Mouse (Mus musculus) frontal cortex, postnatal 36 days (tissue): Measurements from ENCODE around the gene 4930505A04Rik.
"Not testable (repeated sequence)": the region's sequence is repeated elsewhere in the genome, so short reads cannot be mapped to it uniquely, and the experiment has no call there.

ENCODE experiments used
- DNase-seq, 2 experiments: peaks; one replicate each; pipeline ENCODE4 v3.0.0; 2022; ENCODE audit warnings: low spot score in 2 of 2

The 4930505A04Rik gene

DNA sequence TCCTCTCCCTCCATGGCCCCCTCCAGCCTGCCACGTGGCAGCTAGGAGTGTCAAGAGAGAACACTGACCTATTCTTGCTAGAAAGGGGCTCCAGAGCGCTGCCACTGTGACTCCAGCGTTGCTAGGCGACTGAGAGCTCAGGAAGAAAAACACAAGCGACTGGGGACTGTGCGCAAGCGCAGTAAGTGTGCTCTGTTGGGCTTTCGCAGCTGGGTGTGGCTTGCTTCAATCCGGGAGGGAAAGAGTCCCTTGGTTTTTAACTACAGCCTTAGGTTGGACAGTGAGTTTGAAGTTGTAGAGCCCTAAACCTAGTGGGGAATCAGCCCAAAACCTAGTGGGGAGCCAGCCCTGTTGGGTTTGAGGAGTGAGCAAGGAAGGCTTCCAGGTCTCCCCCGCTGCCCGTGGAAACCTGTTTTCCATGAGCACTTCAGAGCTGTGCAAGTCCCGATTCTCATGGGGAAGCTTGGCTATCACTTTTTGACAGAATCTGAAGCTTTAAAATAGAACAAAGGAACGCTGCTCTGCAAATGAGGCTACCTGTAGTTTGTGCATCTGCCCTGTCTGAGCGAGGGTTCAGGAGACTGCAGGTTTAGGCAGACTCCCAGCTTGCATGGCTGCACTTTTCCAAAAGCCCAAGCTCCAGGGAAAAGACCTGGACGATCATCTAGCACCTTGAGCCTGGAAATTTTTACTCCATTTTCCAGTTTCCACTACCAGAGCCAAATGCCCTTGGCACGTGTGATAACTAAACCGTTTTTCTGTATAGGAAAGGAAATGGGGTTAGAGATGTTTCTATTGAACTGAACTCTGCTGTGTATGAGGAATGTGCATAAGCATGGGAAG is at the start of gene 4930505A04Rik:
4930505A04Rik (minus strand) TSS at position 77 of the 843 bp plus-strand sequence.
- peak; percentile 82 to 90 for DNase-seq

DNA sequence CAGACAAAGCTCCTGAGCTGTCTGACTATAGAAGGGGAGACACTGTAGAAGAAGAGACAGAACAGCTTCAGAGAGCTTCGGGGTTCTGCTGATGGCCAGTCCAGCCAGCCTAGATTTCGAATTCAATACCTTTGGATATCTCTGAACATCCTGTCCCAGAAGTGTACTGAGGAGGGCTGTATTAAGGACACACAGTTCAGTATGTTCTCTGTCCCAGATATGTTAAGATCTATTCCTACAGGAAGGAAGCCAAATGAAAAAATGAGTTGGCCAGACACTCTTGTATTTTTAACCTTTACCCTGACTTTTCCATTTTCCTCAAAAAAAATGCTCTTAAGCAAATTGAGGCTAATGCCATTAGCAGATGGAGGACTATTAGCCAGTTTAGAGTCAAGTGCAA is 45.5 kb upstream of the 4930505A04Rik start:
- DNase-seq, result no peak

DNA sequence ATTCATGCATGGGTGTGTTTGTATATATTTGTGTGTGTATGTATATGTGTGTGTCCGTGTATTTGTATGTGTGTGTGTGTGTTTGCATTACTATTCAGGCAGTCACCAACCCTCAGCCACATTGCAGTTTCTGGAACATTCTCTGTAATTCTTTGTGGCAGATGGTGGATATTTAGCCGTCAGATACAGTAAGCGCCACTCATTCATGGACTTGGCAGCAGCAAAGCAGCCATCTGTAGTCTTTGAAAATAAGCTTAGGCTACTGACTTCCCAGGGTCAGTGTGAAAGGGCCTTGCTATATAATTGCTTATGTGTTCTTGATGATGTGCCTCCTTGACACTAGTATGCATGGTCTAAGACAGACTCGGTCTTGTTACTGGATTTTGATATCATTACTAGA is 36.6 kb upstream of the 4930505A04Rik start:
- DNase-seq, result no peak

DNA sequence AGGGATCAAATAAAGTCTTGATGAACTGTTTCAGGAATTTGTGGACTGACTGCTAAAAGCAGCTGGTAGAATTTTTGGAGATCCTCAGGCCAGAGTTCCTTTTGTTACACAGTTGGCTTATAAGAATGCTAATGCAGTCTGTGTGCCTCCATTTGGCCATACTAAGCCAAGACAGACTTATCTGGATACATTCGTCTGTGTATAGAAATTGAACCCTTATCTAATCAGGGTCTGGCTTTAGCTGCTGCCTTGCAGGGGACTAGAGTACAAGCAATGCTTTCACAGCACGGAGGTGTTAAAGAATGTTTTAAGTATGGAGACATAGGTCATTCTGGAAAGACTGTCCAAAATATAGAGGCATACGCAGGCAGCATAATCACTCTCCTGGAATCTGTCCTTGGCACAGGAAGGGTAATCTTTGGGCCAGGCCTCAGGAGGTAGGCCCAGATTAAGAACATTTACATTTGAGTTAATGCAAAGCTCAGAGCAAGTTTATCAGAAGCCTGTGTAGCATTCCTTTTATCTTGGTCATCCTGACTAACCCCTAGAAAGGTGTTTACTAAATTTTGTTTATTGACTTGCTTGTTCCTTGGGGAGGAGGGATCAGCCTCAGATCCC is 27.2 kb upstream of the 4930505A04Rik start:
- no peak for DNase-seq

DNA sequence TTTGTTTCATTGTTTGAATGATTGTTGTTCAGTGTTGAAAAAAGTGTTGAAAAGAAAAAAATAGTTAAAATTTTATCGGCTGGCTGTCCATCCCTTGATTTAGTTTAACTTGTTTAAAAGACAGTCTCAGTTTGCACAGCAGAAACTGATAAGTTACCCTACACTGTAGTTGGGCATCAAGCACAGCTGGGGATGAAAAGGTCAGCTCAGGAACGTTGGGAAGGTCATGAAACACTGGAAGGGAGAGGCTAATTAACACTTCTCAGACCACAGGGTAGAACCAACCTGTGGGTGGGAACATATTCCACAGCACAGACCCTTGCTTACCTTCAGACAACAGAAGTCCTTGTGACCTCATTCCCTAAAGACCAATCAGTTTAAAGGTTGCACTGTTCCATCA is 25.5 kb upstream of the 4930505A04Rik start:
- no peak for DNase-seq

DNA sequence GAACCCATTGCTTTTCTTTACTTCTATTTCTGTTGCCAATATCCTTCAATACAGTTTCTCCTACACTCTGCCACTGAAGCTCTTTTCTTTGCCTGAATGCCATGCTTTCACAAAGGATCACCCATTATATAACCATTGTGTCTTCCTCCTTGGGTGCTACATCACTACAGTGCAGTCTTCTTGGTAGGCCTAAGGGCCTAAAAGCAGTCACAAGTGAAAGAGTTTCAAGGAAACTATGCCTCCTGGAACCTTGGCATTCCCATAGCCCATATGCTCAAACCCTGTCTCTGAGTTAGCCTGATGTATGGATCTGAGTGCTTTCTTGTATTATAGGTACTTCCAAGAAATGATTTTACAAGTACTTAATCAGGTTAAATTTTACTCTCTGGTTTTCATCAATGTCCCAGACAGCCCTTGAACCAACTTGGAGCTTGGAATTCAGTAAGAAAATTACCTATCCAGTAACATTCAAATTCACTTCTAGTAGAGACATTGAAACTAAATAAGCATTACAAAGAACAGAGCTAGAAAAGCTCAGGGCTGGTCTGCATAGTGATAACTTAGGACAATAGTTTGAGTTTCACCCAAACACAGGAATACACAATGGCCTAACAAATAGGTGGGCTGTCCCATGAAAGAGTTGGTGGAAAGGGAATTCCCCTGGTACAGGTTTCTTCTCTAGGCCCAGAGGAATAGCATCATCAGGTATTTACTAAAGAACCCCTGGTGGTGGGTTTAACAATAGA is 20.1 kb upstream of the 4930505A04Rik start:
- no peak for DNase-seq

DNA sequence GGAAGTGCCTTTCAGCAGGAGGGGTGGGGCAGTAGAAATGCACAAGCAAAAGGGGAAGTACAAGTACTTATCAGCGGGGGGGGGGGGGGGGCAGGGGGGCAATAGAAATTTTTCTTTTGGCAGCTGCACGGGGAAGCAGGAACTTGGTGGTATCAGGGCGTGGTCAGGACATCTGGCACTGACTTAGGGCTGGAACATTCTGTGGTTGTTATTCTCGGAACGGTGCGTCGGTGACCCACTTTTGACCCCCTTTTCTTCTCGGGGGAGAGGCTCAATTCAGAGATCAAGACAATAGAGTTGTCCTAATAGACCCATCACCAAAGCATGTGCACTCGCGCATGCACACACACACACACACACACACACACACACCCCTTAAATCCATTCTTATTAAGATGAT is 16.6 kb upstream of the 4930505A04Rik start:
- DNase-seq, result no peak

DNA sequence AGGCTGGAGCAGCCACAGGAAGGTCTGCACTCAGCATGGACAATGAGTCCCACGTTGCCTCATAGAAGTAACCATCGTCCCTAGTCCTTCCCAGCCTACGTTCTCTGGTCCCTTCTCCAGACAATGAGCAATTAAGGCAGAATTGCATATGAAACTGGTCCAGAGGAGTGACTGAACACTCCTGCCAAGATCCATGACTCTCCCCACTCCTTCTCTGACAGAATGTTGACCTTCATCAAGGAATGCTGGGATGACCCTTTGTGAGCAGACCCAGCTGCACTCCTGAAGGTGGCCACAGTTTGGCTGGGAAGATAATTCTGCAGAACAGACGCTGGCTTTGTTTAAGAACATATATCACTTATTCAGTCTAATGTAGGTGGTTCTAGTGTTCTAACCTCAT is 11.7 kb upstream of the 4930505A04Rik start:
- DNase-seq, result no peak

DNA sequence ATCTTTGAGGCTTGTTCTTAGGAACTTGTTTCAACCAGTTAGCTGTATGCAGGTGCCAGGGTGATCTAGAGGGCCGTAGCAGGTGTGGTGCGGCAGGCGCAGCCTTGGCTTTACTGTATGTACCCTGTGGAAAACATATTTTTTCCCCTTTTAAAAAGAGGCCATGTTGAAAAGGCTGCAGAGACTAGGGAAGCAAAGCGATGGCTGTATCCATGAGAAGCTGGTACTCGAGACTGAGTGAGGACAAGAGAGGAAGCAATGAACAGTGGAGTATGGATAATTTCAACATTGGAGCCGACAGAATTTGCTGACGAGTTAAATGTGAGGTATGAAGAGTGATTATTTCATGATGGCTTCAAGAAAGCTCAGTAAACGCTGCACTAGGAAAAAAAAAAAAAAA is 440 bp downstream of the 4930505A04Rik start:
- DNase-seq, result no peak

DNA sequence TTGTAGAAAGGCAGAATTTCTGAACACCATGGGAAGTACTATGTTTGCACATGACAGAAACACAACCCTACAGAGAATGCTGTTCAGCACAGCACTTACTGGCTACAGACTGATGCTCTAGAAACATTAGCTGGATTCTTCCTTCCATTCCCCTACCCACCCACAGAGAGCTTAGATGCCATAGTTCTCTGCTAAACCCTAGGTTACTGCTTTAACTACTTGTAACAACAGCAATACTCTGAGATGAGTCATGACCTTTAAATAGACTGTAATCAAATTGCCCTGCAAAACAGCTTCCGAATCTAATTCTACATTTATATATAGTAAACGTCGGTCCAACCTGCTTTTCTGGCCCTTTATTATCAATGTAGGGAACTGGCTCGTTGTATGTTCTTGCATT is 17.3 kb downstream of the 4930505A04Rik start:
- DNase-seq, result no peak

DNA sequence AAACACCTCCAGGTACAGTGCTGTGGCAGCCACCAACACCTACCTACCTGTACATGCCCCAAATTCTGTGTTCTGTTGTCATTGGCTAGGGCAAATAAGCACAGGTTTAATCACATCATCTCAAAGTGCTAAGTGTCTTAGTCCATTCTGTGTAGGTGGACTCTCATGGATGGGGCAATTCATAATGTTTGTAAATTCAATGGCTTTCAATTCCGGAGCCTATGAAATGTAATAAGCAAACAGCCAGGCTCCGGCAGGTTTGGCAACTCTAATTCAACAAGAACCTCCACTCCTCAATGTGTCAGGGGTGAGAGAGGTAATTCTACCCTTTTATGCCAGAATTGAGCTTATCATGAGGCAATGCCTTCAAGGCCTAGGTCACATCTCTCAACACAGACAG is 23.5 kb downstream of the 4930505A04Rik start:
- no peak for DNase-seq

DNA sequence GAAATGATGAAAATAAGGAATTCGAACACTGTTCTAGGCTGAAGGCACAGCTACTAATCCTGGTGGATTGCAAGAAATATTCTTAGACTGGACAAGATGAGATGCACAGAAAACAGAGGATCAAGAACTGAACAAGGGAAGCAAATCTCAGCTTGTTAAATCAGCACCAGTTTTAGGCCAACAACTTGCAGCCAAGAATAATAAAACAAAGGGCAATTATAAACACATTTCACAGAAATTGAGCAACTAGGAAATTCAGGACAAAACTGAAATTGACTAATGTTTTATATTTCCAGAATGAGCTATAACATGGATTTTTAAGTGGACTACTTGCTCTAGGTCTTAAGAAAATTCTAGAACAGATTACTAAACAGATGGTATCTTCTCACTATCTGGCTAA is 24.1 kb downstream of the 4930505A04Rik start:
- no peak for DNase-seq

DNA sequence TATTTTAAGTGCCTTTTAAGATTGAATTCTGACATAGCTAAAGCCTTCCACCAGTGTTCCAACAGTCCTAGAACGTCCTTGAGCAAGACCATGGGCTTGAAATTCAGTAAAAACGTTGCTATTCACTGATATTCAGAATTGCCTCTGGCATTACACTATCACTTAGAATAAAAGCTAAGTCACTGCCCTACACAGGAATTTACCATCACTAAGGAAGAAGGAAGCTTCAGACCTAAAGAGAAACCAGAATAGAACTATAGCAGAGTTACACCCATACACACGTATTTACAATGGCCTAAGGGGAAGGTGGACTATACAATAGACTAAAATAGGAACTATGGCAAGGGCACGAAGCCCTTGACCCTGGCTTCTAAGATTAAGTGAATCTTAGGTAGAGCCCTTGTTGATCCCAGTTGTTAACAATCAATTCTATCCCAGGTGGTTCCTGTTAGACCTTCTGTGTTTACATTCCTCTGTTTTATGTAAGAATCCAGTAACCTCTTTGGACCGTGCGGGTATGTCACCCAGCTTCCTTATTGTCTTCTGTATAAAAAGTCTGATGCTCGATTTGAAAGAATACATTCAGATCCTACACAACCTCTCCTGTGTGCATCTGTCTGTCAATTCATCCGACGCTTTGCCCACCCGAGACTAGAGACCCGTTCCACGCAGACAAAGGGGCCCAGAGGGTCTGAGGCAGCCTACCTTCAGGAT is 27.3 kb downstream of the 4930505A04Rik start:
- not testable (repeated sequence) for DNase-seq

DNA sequence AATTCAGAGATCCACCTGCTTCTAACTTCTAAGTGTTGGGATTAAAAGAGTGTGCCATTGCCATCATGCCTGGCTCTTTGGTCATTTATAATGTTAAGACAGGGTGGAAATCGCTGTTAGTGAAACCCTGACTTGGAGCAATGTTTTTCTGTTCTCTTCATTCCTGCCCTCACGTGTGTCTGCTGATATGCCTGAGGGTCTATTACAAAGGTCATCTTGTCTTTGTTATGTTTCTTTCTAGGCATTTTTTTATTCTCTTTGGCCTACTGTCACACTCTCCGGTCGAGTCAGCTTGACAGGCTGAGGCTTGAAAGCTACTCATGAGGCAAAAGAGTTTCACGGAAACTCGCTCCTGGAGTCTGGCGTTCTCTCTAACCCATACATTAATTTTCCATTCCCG is 27.9 kb downstream of the 4930505A04Rik start:
- DNase-seq, result no peak

DNA sequence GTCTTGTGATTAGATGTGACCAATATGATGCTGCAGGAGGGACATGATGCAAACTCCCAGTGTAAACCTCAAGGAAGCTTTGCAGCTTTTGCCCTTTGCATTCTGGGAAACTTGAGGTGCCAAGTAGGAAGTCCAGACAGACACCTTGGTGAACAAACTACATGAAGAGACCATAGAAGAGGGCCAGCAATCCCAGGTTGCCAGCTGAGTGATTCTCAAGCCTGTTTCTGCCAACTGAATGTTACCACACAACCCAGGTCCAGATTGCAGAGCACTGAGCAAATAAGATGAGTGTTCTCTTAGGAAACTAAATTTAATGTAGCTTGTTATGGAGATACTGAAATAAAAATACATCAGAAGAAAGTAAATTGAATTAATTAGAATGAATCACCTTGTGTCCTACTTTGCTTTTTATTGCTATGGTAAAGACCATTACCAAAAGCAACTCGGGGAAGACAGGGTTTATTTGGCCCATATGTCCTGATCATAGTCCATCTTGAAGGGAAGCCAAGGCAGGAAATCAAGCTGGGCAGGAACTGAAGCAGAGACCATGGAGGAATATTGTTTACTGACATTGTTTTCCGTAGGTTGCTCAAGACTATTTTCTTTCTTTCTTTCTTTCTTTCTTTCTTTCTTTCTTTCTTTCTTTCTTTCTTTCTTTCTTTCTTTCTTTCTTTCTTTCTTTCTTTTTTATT is 38.2 kb downstream of the 4930505A04Rik start:
- peak; percentile 20 to 53 for DNase-seq

DNA sequence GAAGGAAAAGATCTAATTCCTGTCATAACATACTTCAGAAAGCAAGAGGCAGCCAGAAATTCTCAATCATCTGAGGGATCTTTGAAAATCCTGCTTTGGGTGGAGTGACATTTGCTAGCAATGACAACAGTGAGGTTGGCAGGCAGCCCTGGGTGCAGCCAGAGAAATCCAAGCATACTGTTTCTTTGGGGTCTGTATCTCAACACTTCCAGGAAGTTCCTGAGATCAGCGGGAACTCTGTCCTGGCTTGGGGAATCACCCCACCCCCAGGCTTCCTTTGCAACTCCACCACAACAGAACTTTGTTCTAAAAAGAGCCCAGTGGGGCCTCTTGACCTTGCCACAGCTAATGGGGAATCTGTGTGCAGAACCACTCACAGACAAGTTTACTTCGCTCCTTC is 66.0 kb downstream of the 4930505A04Rik start:
- peak in 1 of 2 experiments; percentile 6 for DNase-seq

DNA sequence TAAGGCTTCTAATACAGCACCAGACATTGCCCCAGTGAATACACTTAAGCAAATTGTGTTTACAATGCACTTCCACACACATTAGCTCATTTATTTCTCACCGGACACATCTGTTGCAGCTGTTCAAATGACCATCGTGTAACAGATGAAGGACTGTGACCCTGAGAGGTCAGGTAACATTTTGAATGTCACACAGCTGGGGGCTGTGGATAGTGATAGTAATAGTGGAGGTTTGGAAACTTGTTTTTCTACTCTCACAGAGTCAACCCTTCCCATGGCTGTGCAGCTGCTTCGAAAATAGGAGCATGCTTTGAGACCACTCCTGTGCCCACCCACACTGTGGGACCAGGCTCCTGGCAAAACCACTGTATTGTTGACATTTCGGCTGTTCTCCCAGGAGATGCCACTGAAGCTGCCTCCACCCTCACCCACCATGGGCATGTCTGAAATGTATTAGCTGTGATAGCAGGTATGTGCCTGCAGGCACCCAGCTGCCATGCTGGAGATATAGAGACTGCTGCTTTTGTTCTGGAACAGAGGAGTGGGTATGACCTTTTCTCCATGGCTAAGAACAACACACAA is 66.9 kb downstream of the 4930505A04Rik start:
- no peak for DNase-seq

DNA sequence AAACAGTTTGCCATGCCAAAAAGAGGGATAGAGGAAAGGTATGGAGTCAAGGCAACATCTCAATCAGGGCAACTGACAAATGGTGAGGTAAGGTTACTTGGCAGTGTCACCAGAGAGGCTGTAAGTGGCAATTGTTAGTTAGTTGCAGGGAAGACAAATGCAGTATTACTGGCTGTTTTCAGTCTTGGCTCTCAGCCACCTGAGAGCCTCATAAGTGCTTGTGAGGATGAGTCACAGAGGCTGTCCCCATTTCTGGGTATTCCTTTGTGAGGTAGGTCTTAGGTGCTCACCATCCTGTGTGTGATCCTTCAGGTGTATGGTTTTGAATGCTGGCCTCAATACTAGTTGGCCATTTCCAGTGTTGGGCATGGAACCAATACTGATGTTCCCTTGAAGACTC is 77.3 kb downstream of the 4930505A04Rik start:
- no peak for DNase-seq

DNA sequence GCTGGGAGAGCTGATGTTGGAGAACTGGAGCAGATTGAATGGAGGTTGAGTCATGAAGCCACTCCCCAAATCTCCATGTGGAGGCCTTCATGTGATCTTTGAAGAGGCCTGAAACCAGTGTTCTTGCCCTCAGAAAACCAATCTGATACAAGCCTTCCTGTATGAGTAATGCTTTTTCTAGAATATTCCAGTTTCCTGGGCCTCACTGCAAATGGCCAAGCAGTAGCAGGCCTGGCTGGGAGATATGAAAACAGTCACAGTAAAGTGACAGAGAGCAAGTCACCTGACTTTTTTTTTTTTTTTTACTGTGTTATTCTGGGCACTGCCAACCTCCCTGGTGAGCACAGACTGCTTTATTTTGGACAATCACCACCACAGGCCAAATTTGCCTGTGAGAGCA is 88.6 kb downstream of the 4930505A04Rik start:
- no peak for DNase-seq
